In genomic region chr10:85928499-85929207, GRCm38 (mm10) we compare ENCODE assay signal across 7 mouse cellular contexts. TPM values are rescaled to one million over a fixed set of nuclear protein-coding genes. Genes with fewer than 3 reads are reported as not detected.
A peak's percentile ranks its signal among the peaks of the same experiment; 100 is the strongest.
DNase-seq lines count a peak whose midpoint lies in the region; ATAC-seq and TF ChIP-seq lines count a peak whose summit lies in the region.

No protein-coding gene starts in this region.

- H3K4me2 ChIP-seq in kidney, embryonic 15.5 days = peak overlapping the region; percentile 98
- peak overlapping the region; percentile 98 for H3K4me2 ChIP-seq in limb, embryonic 14.5 days (replicated peaks; ENCODE audit: low read depth, low read length, severe bottlenecking)
- H3K4me2 ChIP-seq in midbrain, embryonic 16.5 days (ENCODE audit: low read length) = peak overlapping the region; percentile 80

- H3K4me3 ChIP-seq in kidney, embryonic 15.5 days (replicated peaks) = peak overlapping the region; percentile 59
- peak overlapping the region; percentile 54 for H3K4me3 ChIP-seq in limb, embryonic 14.5 days (replicated peaks; ENCODE audit: low read length)
- peak overlapping the region; percentile 53 for H3K4me3 ChIP-seq in midbrain, embryonic 16.5 days (ENCODE audit: low read depth, low read length)

- no peaks in the 10 kb centered on the region for H3K36me3 ChIP-seq in kidney, embryonic 15.5 days
- no peaks in the 10 kb centered on the region for H3K36me3 ChIP-seq in limb, embryonic 14.5 days (ENCODE audit: control insufficient read depth, insufficient read depth, low read length)
- H3K36me3 ChIP-seq in midbrain, embryonic 16.5 days (ENCODE audit: control insufficient read depth, insufficient read depth, low read length) = no peaks in the 10 kb centered on the region

- no peaks in the 10 kb centered on the region for H3K9me3 ChIP-seq in kidney, embryonic 15.5 days (replicated peaks)
- H3K9me3 ChIP-seq in limb, embryonic 14.5 days (ENCODE audit: control insufficient read depth, low read length) = no peaks in the 10 kb centered on the region
- H3K9me3 ChIP-seq in midbrain, embryonic 16.5 days (replicated peaks; ENCODE audit: control insufficient read depth, low read length, poor library complexity, severe bottlenecking) = no peaks in the 10 kb centered on the region

- no peak for TF ChIP-seq POLR2A in limb, embryonic 14.5 days (IDR thresholded peaks at IDR 0.05; ENCODE audit: borderline replicate concordance, extremely low read depth, insufficient read depth, insufficient read length)

- peaks cover 19% of the 10 kb centered on the region for H3K4me1 ChIP-seq in kidney, embryonic 15.5 days
- peaks cover 4% of the 10 kb centered on the region; the same call in 1 of the 2 replicates for H3K4me1 ChIP-seq in limb, embryonic 14.5 days (ENCODE audit: control insufficient read depth, insufficient read depth, low read length)
- peaks cover 14% of the 10 kb centered on the region for H3K4me1 ChIP-seq in midbrain, embryonic 16.5 days (ENCODE audit: control insufficient read depth, insufficient read depth, low read length)

- H3K27me3 ChIP-seq in kidney, embryonic 15.5 days = peaks cover 36% of the 10 kb centered on the region
- H3K27me3 ChIP-seq in limb, embryonic 14.5 days (ENCODE audit: control insufficient read depth, insufficient read depth, low read length) = peaks cover 17% of the 10 kb centered on the region
- H3K27me3 ChIP-seq in midbrain, embryonic 16.5 days (ENCODE audit: control insufficient read depth, insufficient read depth, low read depth, low read length) = no peaks in the 10 kb centered on the region

- peak overlapping the region; percentile 49 for H3K9ac ChIP-seq in kidney, embryonic 15.5 days
- peak overlapping the region; percentile 44 for H3K9ac ChIP-seq in limb, embryonic 14.5 days (ENCODE audit: low read depth, low read length, severe bottlenecking)
- H3K9ac ChIP-seq in midbrain, embryonic 16.5 days (ENCODE audit: low read depth, low read length) = peak overlapping the region; percentile 68

- peak; percentile 69 for ATAC-seq in common myeloid progenitor, adult 5-6 weeks (replicated peaks; ENCODE audit: low read depth, poor library complexity, severe bottlenecking)
- peak; percentile 87 for ATAC-seq in kidney, embryonic 15.5 days (replicated peaks; ENCODE audit: low FRiP score)
- ATAC-seq in limb, embryonic 14.5 days (ENCODE audit: low FRiP score, low read depth) = peak; percentile 62; the same call in 1 of the 2 replicates
- ATAC-seq in midbrain, embryonic 16.5 days = peak; percentile 95

- 0 out of 2 replicates have a peak overlapping the region, but pooled peaks have one; percentile 27 for H3K27ac ChIP-seq in kidney, embryonic 15.5 days
- no peak overlapping the region for H3K27ac ChIP-seq in limb, embryonic 14.5 days (replicated peaks; ENCODE audit: low read depth, low read length)
- H3K27ac ChIP-seq in midbrain, embryonic 16.5 days (ENCODE audit: low read length) = no peak overlapping the region

- WGBS in kidney, embryonic 15.5 days = 1% methylated on average over 63 of the region's 63 CpGs
- WGBS in limb, embryonic 14.5 days = 1% methylated on average over 49 of the region's 63 CpGs
- WGBS in midbrain, embryonic 16.5 days = 1% methylated on average over 62 of the region's 63 CpGs

- DNase-seq in adrenal gland, adult 8-10 months = peak; percentile 29
- DNase-seq in gastrocnemius, postnatal 25 days = peak; percentile 13
- peak; percentile 44 for DNase-seq in limb, embryonic 14.5 days (ENCODE audit: low spot score)
- peak; percentile 30 to 44 for DNase-seq in spleen, postnatal 14 days (ENCODE audit: low spot score in 2 of 2)

RNA-seq across cellular contexts. Expression of gene Ascl4, which starts 1.2 kb away (rescaled TPM):
- not detected for total RNA-seq in adrenal gland, adult 8-10 months (2022)
- not detected in 2 replicates for total RNA-seq in common myeloid progenitor, adult 5-6 weeks (2017)
- not detected for total RNA-seq in gastrocnemius, postnatal 25 days (2021)
- polyA plus RNA-seq in kidney, embryonic 15.5 days (2015; fragmentation: Nextera tagmentation; extraction: Ambion mirVana) = 0.68 and 1.6 TPM in 2 replicates
- 0.24 and 0.28 TPM in 2 replicates for polyA plus RNA-seq in limb, embryonic 14.5 days (2012; rRNA removed)
- polyA plus RNA-seq in limb, embryonic 14.5 days (2014; fragmentation: Nextera tagmentation; extraction: Ambion mirVana) = 0.44 and 0.79 TPM in 2 replicates
- polyA plus RNA-seq in midbrain, embryonic 16.5 days (2015; fragmentation: Nextera tagmentation; extraction: Ambion mirVana) = 1.2 and 1.3 TPM in 2 replicates

RNA-seq across cellular contexts. Expression of gene Prdm4, which starts 11.7 kb away (rescaled TPM):
- 10 to 100 TPM; 12.5 to 17.8 (median 17.0) TPM for total RNA-seq in adrenal gland, adult 8-10 months (2022)
- 32.5 and 37.2 TPM in 2 replicates for total RNA-seq in common myeloid progenitor, adult 5-6 weeks (2017)
- total RNA-seq in gastrocnemius, postnatal 25 days (2021) = 10 to 100 TPM; 11.8 to 15.8 TPM
- 15.7 and 18.3 TPM in 2 replicates for polyA plus RNA-seq in kidney, embryonic 15.5 days (2015; fragmentation: Nextera tagmentation; extraction: Ambion mirVana)
- polyA plus RNA-seq in limb, embryonic 14.5 days (2012; rRNA removed) = 37.8 and 43.3 TPM in 2 replicates
- 25.0 and 28.5 TPM in 2 replicates for polyA plus RNA-seq in limb, embryonic 14.5 days (2014; fragmentation: Nextera tagmentation; extraction: Ambion mirVana)
- polyA plus RNA-seq in midbrain, embryonic 16.5 days (2015; fragmentation: Nextera tagmentation; extraction: Ambion mirVana) = 20.3 and 21.7 TPM in 2 replicates

RNA-seq across cellular contexts. Expression of gene Rtcb, which starts 29.0 kb away (rescaled TPM):
- total RNA-seq in adrenal gland, adult 8-10 months (2022) = 100 to 1,000 TPM; 128 to 142 (median 137) TPM
- 176 and 191 TPM in 2 replicates for total RNA-seq in common myeloid progenitor, adult 5-6 weeks (2017)
- 10 to 100 TPM; 41.9 to 43.2 TPM for total RNA-seq in gastrocnemius, postnatal 25 days (2021)
- 183 and 194 TPM in 2 replicates for polyA plus RNA-seq in kidney, embryonic 15.5 days (2015; fragmentation: Nextera tagmentation; extraction: Ambion mirVana)
- 138 and 172 TPM in 2 replicates for polyA plus RNA-seq in limb, embryonic 14.5 days (2012; rRNA removed)
- 174 and 182 TPM in 2 replicates for polyA plus RNA-seq in limb, embryonic 14.5 days (2014; fragmentation: Nextera tagmentation; extraction: Ambion mirVana)
- 176 and 183 TPM in 2 replicates for polyA plus RNA-seq in midbrain, embryonic 16.5 days (2015; fragmentation: Nextera tagmentation; extraction: Ambion mirVana)
